Mouse (Mus musculus) thymus, postnatal 0 days (tissue): Measurements from ENCODE around the gene 4930579F01Rik. TPM values are rescaled to one million over a fixed set of nuclear protein-coding genes. Genes with fewer than 3 reads are reported as not detected.

Experiments
- DNase-seq: peaks from one replicate; pipeline ENCODE4 v3.0.0-alpha.2; 2015; ENCODE audit warnings: low spot score
- polyA plus RNA-seq: library from polyadenylated mRNA; unstranded; fragments of >200 nt; fragmentation: Nextera tagmentation; extraction: Ambion mirVana; gene quantifications from 2 replicates; pipeline ENCODE4 v1.2.1, GENCODE M21; 2015

Gene 4930579F01Rik
- polyA plus RNA-seq, 1 experiment from 2014 or later = not detected

DNA sequence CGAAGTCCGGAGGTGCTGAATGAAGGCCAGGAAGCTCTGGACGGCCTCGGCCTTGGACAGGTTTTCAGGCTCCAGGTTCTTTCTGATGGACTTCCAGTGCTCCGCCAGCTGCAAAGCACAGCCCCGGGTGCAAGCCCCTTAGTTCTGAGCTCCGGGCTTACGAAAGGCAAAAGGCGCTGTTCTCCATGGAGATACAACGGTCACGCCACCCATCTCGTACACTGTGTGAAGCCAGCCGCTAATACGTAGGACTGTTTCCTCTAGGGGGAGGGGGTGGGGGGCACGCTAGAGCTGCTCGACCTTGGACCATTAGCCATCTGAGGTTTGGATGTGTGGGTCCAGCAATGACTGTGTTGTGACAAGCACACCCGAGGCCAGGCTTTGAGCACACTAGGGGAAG is 79.5 kb downstream of the 4930579F01Rik start:
- no peak for DNase-seq

Other genes with a start within 250 kb of the 4930579F01Rik start
- 22.6 and 26.0 TPM in 2 replicates for gene Dapp1, start 212.3 kb downstream of the 4930579F01Rik start, polyA plus RNA-seq
- 0.10 and 0.14 TPM in 2 replicates for gene 1110002E22Rik, start 128.8 kb downstream of the 4930579F01Rik start, polyA plus RNA-seq
- gene Gm5105, start 126.4 kb downstream of the 4930579F01Rik start, polyA plus RNA-seq = not detected in 2 replicates
- gene Trmt10a, start 50.4 kb downstream of the 4930579F01Rik start, polyA plus RNA-seq = 9.5 and 10.4 TPM in 2 replicates
- 8.6 and 9.9 TPM in 2 replicates for gene Mttp, start 48.9 kb downstream of the 4930579F01Rik start, polyA plus RNA-seq
- 0.18 and 0.44 TPM in 2 replicates for gene Adh7, start 23.9 kb upstream of the 4930579F01Rik start, polyA plus RNA-seq
- 6.9 and 8.0 TPM in 2 replicates for gene Adh1, start 67.2 kb upstream of the 4930579F01Rik start, polyA plus RNA-seq
- gene Adh6a, start 119.5 kb upstream of the 4930579F01Rik start, polyA plus RNA-seq = 0.40 and 0.46 TPM in 2 replicates
- 0.14 and 0.36 TPM in 2 replicates for gene Adh6b, start 147.9 kb upstream of the 4930579F01Rik start, polyA plus RNA-seq
- not detected in 2 replicates for gene Adh4, start 221.6 kb upstream of the 4930579F01Rik start, polyA plus RNA-seq
- gene Adh5, start 249.3 kb upstream of the 4930579F01Rik start, polyA plus RNA-seq = 201 and 206 TPM in 2 replicates